ENCODE assay signal across 8 mouse cellular contexts in genomic region chr6:97740107-97740850, GRCm38 (mm10).
A peak's percentile ranks its signal among the peaks of the same experiment; 100 is the strongest.
DNase-seq lines count a peak whose midpoint lies in the region; ATAC-seq and TF ChIP-seq lines count a peak whose summit lies in the region.

No protein-coding gene starts in this region.

- 14% methylated on average over 13 of the region's 13 CpGs for WGBS in kidney, postnatal 0 days
- 18% methylated on average over 13 of the region's 13 CpGs for WGBS in liver, embryonic 14.5 days (ENCODE audit: insufficient replicate concordance)

- no peak overlapping the region for H3K9ac ChIP-seq in kidney, postnatal 0 days (ENCODE audit: low read depth, low read length)
- no peak overlapping the region for H3K9ac ChIP-seq in liver, embryonic 14.5 days (replicated peaks)

- DNase-seq in adrenal gland, adult 18-20 months (ENCODE audit: low spot score in 2 of 2) = peak; percentile 45 to 55
- no peak for DNase-seq in adrenal gland, adult 8-10 months
- DNase-seq in B cell, adult 2 months = peak; percentile 6 to 19
- DNase-seq in cerebellum, adult 9-10 months = peak; percentile 31
- DNase-seq in gastrocnemius, postnatal 14 days = peak; percentile 53
- DNase-seq in kidney, postnatal 0 days (ENCODE audit: low spot score) = peak; percentile 82
- DNase-seq in liver, embryonic 14.5 days (ENCODE audit: low read depth in 3 of 3, low spot score in 3 of 3) = peak in 1 of 3 experiments; percentile 9
- DNase-seq in retina, postnatal 1 day = peak; percentile 86

- no peak overlapping the region for H3K4me3 ChIP-seq in kidney, postnatal 0 days (replicated peaks; ENCODE audit: low read depth, low read length)
- H3K4me3 ChIP-seq in liver, embryonic 14.5 days (ENCODE audit: insufficient read depth in 1 of 2, low read depth in 2 of 2, low read length in 2 of 2) = no peak overlapping the region

- H3K27ac ChIP-seq in kidney, postnatal 0 days = no peak overlapping the region
- no peak overlapping the region for H3K27ac ChIP-seq in liver, embryonic 14.5 days

- intact Hi-C loops in gastrocnemius, postnatal 14 days (cut with DNase I; ENCODE audit: low total_unique reads) = loop anchor here (10.0 kb wide), 1 partner anchor 315 kb away; no protein-coding TSS in a partner anchor

- TF ChIP-seq CTCF in kidney, postnatal 0 days (IDR thresholded peaks at IDR 0.05; ENCODE audit: low read depth) = peak; percentile 83
- peak; percentile 50; the same call in 1 of the 2 replicates for TF ChIP-seq CTCF in liver, embryonic 14.5 days (IDR thresholded peaks at IDR 0.05; ENCODE audit: low read depth)

- H3K4me1 ChIP-seq in kidney, postnatal 0 days (replicated peaks; ENCODE audit: insufficient read depth, low read length) = no peaks in the 10 kb centered on the region
- H3K4me1 ChIP-seq in liver, embryonic 14.5 days (replicated peaks; ENCODE audit: control insufficient read depth in 2 of 2, insufficient read depth in 2 of 2, low read length in 1 of 2) = no peaks in the 10 kb centered on the region

- no peak for ATAC-seq in kidney, postnatal 0 days (replicated peaks; ENCODE audit: low FRiP score, low read depth)
- ATAC-seq in liver, embryonic 14.5 days (ENCODE audit: insufficient read depth) = no peak

- TF ChIP-seq EP300 in liver, embryonic 14.5 days (IDR thresholded peaks at IDR 0.05; ENCODE audit: low read depth) = no peak

- H3K36me3 ChIP-seq in kidney, postnatal 0 days (ENCODE audit: insufficient read depth, low read length) = no peaks in the 10 kb centered on the region
- H3K36me3 ChIP-seq in liver, embryonic 14.5 days (replicated peaks; ENCODE audit: control insufficient read depth, insufficient read depth, low read depth) = no peaks in the 10 kb centered on the region

- H3K4me2 ChIP-seq in kidney, postnatal 0 days (ENCODE audit: low read length) = 0 out of 2 replicates have a peak overlapping the region, but pooled peaks have one; percentile 1
- no peak overlapping the region for H3K4me2 ChIP-seq in liver, embryonic 14.5 days (ENCODE audit: low read depth)

- no peaks in the 10 kb centered on the region for H3K9me3 ChIP-seq in kidney, postnatal 0 days (replicated peaks; ENCODE audit: low read length)
- no peaks in the 10 kb centered on the region for H3K9me3 ChIP-seq in liver, embryonic 14.5 days (ENCODE audit: control insufficient read depth, low read length)

- H3K27me3 ChIP-seq in kidney, postnatal 0 days (ENCODE audit: insufficient read depth, low read length) = no peaks in the 10 kb centered on the region
- no peaks in the 10 kb centered on the region; the same call in 1 of the 2 replicates for H3K27me3 ChIP-seq in liver, embryonic 14.5 days (ENCODE audit: control insufficient read depth, insufficient read depth, low read length)
